Mouse (Mus musculus) adrenal gland, postnatal 0 days (tissue): Measurements from ENCODE around the gene Optn. TPM values are rescaled to one million over a fixed set of nuclear protein-coding genes. Genes with fewer than 3 reads are reported as not detected.

Experiments used
- polyA plus RNA-seq: library from polyadenylated mRNA; unstranded; fragments of >200 nt; fragmentation: Nextera tagmentation; extraction: Ambion mirVana; gene quantifications from 2 replicates; pipeline ENCODE4 v1.2.1, GENCODE M21; 2015

Gene Optn
- polyA plus RNA-seq: 11.9 and 23.0 TPM in 2 replicates

GRCm38 (mm10) chr2:5063299-5064205, at the start of gene Optn:
TSS of gene Optn (minus strand) at chr2:5064051.

DNA sequence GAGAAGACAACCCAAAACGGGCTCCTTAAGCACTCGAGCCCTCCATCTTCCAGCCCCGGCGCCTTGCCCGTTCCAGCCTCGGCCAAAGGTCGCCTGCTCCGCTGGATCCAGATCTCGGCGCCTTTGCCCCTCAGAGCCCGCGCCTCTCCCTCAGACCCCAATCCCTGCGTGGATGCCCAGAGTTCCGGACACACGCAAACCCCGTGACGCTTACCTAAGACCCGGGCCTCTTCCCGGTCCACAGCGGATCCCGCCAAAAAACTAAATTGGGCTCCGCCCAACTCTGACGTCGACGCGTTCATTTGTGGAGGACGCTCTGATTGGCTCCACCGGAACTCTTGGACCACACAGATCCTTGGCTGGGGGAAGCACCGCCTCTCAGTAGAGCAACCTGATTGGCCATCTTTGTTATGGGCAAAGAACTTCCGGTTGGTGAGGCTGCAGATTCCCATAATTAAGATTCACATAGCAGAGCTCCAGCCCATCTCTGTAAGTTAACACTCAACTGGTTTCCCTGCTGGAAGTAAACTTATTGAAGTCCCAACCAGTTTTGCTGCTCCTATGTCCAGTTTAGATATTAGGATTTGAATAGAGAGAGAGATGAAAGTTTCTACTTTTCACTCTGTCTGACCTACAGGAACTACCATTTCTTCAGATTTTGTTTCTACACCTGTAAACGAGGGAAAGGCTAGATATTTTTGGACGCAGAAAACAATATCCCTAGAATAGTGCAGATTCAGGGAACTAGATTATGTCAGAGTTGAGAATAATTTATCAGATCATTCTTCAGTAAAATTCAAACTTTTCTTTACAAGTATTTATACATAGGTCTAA, 51.1 kb downstream of the Optn start, which contains the start of gene Mcm10:
TSS of gene Mcm10 (minus strand) at position 301 of the 834 bp plus-strand sequence.

DNA sequence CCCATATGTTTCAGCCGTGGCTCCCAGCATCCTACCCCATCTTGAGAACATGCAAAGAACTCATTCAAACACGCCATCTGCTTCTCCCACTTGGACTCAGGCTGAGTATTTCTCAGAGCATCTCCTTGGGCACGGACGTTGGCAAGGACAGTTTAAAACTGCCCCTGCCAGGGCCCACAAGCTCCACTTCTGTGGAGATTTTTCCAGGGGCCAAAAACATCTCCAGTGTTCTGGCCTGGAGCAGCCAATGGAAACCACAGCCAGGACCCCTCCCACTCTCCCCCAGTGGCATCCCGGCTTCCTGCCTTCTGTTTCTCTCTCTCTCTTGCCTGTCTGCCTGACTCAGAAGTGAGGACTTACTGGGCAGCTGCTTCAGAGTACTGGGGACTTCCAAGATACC, 88.0 kb downstream of the Optn start, which contains the start of gene Ucma:
TSS of gene Ucma (plus strand) at position 316 of the 400 bp plus-strand sequence.

Other genes starting within 250 kb of the Optn start
- gene Sephs1, start 182.5 kb downstream of the Optn start, polyA plus RNA-seq: 32.9 and 45.2 TPM in 2 replicates
- gene Phyh, start 145.0 kb downstream of the Optn start, polyA plus RNA-seq: 92.3 and 171 TPM in 2 replicates
- gene Ucma, start 87.9 kb downstream of the Optn start, polyA plus RNA-seq: not detected in 2 replicates
- 5.6 and 6.3 TPM in 2 replicates for gene Mcm10, start 51.3 kb downstream of the Optn start, polyA plus RNA-seq
- 3.0 and 3.1 TPM in 2 replicates for gene Ccdc3, start 73.7 kb upstream of the Optn start, polyA plus RNA-seq